Mouse (Mus musculus) embryonic fibroblast, embryonic 13.5 days (primary cell): ENCODE measurements at regions not wholly inside any gene's neighbourhood (a gene's known extent, or its start where the extent isn't known, plus 50 kb on each side); places are given as distances from the start of the nearest gene placed in this dataset.

ENCODE experiments used
- CTCF ChIP-seq: IDR thresholded peaks from 2 replicates; pipeline ENCODE4 v1.5.1; 2011; ENCODE audit warnings: mild to moderate bottlenecking, control low read depth, low read length, moderate library complexity, borderline replicate concordance; ENCODE audit not compliant: insufficient read depth
- POLR2A ChIP-seq: IDR thresholded peaks from 2 replicates; pipeline ENCODE4 v1.6.1; 2011; ENCODE audit warnings: low read depth, mild to moderate bottlenecking, control low read depth, low read length, moderate library complexity

DNA sequence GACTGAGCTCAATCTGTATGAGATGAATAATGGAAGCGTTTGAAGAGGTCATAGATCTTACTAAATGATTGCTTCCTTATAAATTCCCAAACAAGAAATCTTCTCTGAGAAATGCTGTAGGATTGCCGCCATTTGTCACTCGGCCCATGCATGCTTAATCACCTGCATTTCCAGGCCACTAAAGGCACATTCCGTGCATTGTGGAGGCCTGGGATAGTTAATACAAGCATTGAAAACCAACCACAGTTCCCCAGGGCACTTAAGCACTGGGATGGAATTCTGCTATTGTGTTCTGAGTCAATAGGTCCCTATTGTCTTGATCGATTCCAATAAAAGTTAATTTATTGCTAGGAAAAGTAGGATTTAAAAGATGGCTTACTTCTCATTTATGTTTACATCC is 92.5 kb downstream of the Naa11 start:
- TF ChIP-seq CTCF (no peak), POLR2A (no peak)
